ENCODE assay signal across 9 mouse cellular contexts in the genomic region with DNA sequence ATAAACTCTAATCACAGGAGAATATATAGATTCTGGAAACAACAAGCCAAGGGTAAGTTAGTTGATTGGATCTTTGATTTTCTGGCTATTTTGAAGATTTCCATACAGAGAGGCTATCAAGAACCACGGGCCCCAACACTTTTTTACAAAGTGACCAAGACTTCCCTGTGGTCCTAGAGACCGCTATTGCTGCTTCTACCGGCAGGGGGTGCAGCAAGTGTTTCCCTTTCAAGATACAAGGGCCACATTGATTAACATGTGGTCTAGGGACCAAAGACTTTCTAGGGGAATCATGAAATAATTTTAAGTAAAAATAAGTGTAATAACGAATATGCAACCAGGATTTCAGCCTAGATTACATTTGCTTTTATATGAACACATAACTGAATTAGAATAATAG. TPM values are rescaled to one million over a fixed set of nuclear protein-coding genes. Genes with fewer than 3 reads are reported as not detected.
DNase-seq lines count a peak whose midpoint lies in the region; ATAC-seq and TF ChIP-seq lines count a peak whose summit lies in the region.
"Had no signal": no experiment of that assay in that cellular context is flagged by ENCODE, and none has a peak within 500 bp of the region (broad histone marks: within the 10 kb centered on the region; RNA-seq: fewer than 3 reads in every experiment).

No protein-coding gene starts in this region.

- peak; percentile 77 for TF ChIP-seq CTCF in liver, postnatal 0 days (IDR thresholded peaks at IDR 0.05; ENCODE audit: low read depth)

- H3K4me3 ChIP-seq in midbrain, embryonic 14.5 days (replicated peaks; ENCODE audit: low read depth, low read length): no peak overlapping the region
- no peak overlapping the region for H3K4me3 ChIP-seq in midbrain, embryonic 15.5 days
- H3K4me3 ChIP-seq in liver, postnatal 0 days (ENCODE audit: low read depth, low read length): no peak overlapping the region
- H3K4me3 ChIP-seq: neural tube, embryonic 12.5 days had no signal

- no peaks in the 10 kb centered on the region for H3K27me3 ChIP-seq in midbrain, embryonic 14.5 days (ENCODE audit: control insufficient read depth, insufficient read depth, low read length)
- no peaks in the 10 kb centered on the region; the same call in 1 of the 2 replicates for H3K27me3 ChIP-seq in midbrain, embryonic 15.5 days (replicated peaks)
- H3K27me3 ChIP-seq in liver, postnatal 0 days (ENCODE audit: insufficient read depth, low read length): no peaks in the 10 kb centered on the region
- H3K27me3 ChIP-seq: neural tube, embryonic 12.5 days had no signal

- H3K27ac ChIP-seq in midbrain, embryonic 14.5 days (replicated peaks; ENCODE audit: low read depth, low read length): no peak overlapping the region
- H3K27ac ChIP-seq in midbrain, embryonic 15.5 days: no peak overlapping the region
- H3K27ac ChIP-seq in liver, postnatal 0 days (ENCODE audit: low read depth): no peak overlapping the region
- H3K27ac ChIP-seq: neural tube, embryonic 12.5 days had no signal

- H3K36me3 ChIP-seq in midbrain, embryonic 14.5 days (ENCODE audit: control insufficient read depth, insufficient read depth, low read length): no peaks in the 10 kb centered on the region
- H3K36me3 ChIP-seq in midbrain, embryonic 15.5 days (replicated peaks): no peaks in the 10 kb centered on the region
- H3K36me3 ChIP-seq in liver, postnatal 0 days (replicated peaks; ENCODE audit: insufficient read depth, low read length): no peaks in the 10 kb centered on the region
- H3K36me3 ChIP-seq: neural tube, embryonic 12.5 days had no signal

- no peak overlapping the region for H3K4me2 ChIP-seq in midbrain, embryonic 14.5 days (ENCODE audit: low read length)
- no peak overlapping the region for H3K4me2 ChIP-seq in midbrain, embryonic 15.5 days
- H3K4me2 ChIP-seq in liver, postnatal 0 days (ENCODE audit: low read depth, low read length): no peak overlapping the region
- H3K4me2 ChIP-seq: neural tube, embryonic 12.5 days had no signal

- no peaks in the 10 kb centered on the region for H3K9me3 ChIP-seq in midbrain, embryonic 14.5 days (ENCODE audit: control insufficient read depth, low read length)
- no peaks in the 10 kb centered on the region for H3K9me3 ChIP-seq in midbrain, embryonic 15.5 days
- H3K9me3 ChIP-seq in liver, postnatal 0 days (ENCODE audit: low read length): no peaks in the 10 kb centered on the region
- H3K9me3 ChIP-seq: neural tube, embryonic 12.5 days had no signal

- no peak for TF ChIP-seq EP300 in liver, postnatal 0 days (IDR thresholded peaks at IDR 0.05; ENCODE audit: low read depth)

- DNase-seq in midbrain, embryonic 14.5 days: peak; percentile 78
- peak; percentile 57 for DNase-seq in adipocyte (ENCODE audit: low spot score)
- peak; percentile 75 for DNase-seq in embryo, embryonic 11 days
- peak; percentile 79 for DNase-seq in induced T-regulatory cell, adult 2 months (ENCODE audit: low read depth)
- peak; percentile 64 for DNase-seq in liver, postnatal 0 days
- DNase-seq in right cerebral cortex, postnatal 25 days: peak; percentile 22

- 6% methylated on average over 4 of the region's 4 CpGs for WGBS in midbrain, embryonic 14.5 days
- WGBS in midbrain, embryonic 15.5 days: 3% methylated on average over 4 of the region's 4 CpGs
- 2% methylated on average over 4 of the region's 4 CpGs for WGBS in liver, postnatal 0 days (ENCODE audit: insufficient replicate concordance)

- no peaks in the 10 kb centered on the region for H3K4me1 ChIP-seq in midbrain, embryonic 14.5 days (ENCODE audit: control insufficient read depth, insufficient read depth, low read length)
- no peaks in the 10 kb centered on the region for H3K4me1 ChIP-seq in midbrain, embryonic 15.5 days
- H3K4me1 ChIP-seq in liver, postnatal 0 days (ENCODE audit: insufficient read depth): no peaks in the 10 kb centered on the region

- ATAC-seq in midbrain, embryonic 14.5 days (ENCODE audit: low FRiP score, low TSS enrichment): no peak
- no peak for ATAC-seq in midbrain, embryonic 15.5 days (replicated peaks)
- no peak for ATAC-seq in liver, postnatal 0 days
- no peak for ATAC-seq in erythroblast, adult 5-6 weeks (replicated peaks; ENCODE audit: low FRiP score, poor library complexity, severe bottlenecking)

- no peak overlapping the region for H3K9ac ChIP-seq in midbrain, embryonic 14.5 days (replicated peaks; ENCODE audit: low read length)
- no peak overlapping the region for H3K9ac ChIP-seq in midbrain, embryonic 15.5 days
- H3K9ac ChIP-seq in liver, postnatal 0 days (replicated peaks): no peak overlapping the region
- H3K9ac ChIP-seq: neural tube, embryonic 12.5 days had no signal

RNA-seq across cellular contexts. Expression of gene Pigm, which starts 34.5 kb away (rescaled TPM):
- 5.2 and 6.4 TPM in 2 replicates for polyA plus RNA-seq in midbrain, embryonic 14.5 days (2014; fragmentation: Nextera tagmentation; extraction: Ambion mirVana)
- polyA plus RNA-seq in midbrain, embryonic 15.5 days (2015; fragmentation: Nextera tagmentation; extraction: Ambion mirVana): 4.0 and 4.1 TPM in 2 replicates
- 1.8 TPM in 2 replicates for polyA plus RNA-seq in liver, postnatal 0 days (2015; fragmentation: Nextera tagmentation; extraction: Ambion mirVana)
- 5.2 and 5.6 TPM in 2 replicates for total RNA-seq in erythroblast, adult 5-6 weeks (2015; ENCODE audit: low replicate concordance)
- total RNA-seq in erythroblast, adult 5-6 weeks (2017; ENCODE audit: low replicate concordance): 5.3 and 8.1 TPM in 2 replicates

Comparison
In these comparisons a context has a peak if more than half of its experiments do, and no peak if none do; other contexts are left out.
1. DNase-seq: peak in every context shown above with its lines; median percentile 79 in induced T-regulatory cell, adult 2 months; 78 in midbrain, embryonic 14.5 days; 75 in embryo, embryonic 11 days; 64 in liver, postnatal 0 days; 57 in adipocyte; 22 in right cerebral cortex, postnatal 25 days.